Mouse (Mus musculus): ENCODE results near the gene 1700025G04Rik.

The 1700025G04Rik gene

DNA sequence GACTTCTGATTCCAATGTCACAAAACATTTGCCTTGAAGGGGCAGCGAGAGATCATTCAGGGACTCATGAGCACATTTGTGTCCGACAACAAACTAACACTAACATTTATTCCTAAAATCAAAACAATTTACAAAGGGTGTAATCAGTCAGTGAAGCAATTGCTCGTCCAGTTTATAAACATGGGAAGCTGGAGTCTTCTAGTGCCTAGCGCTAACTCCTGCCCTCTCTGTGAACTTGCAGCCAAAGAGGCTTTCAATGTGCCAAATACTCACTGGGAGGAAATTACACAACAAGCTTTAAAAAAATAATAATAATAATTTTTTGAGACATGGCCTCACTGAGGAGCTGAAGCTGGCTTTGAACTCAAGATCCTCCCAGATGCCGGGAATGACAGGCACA, 57.8 kb downstream of the 1700025G04Rik start:
- DNase-seq (ENCODE audit: low spot score) = no peak

DNA sequence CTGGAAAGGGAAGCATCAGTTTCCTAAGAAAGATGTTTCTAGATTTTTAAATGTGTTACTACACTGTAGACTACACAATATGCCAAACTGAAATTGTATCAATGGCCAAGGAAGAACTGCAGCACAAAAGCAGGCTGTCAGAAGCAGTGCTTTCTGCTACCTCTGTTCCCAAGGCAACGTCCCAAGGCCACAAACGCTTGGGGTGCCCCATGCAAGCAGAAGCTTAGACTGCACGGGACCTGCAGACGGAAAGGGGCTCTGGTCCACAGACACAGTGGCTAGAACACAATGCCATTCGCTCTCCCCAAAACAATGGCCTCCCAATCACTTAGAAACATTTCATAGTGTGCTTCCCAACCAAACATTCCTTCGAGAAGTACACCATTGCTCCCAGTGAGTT, 59.4 kb downstream of the 1700025G04Rik start:
- no peak for DNase-seq (ENCODE audit: low spot score)

DNA sequence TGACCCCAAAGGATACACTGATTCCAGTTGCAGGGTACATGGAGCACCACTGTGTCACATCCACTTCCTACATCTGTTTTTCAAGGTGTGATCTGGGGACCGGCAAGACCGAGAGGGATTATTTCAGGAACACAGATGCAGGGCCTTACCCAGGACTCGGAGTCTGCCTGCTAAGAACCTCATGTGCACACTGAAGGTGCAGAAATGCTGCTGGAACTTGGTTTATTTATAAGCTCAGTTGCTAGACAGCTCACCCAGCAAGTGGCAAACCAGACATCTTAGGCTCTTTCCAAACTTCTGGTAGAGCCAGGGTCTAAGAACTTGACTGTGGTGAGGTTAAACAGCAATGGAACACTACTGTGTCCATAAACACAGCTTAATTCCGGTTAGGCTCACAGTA, 61.2 kb downstream of the 1700025G04Rik start:
- no peak for DNase-seq (ENCODE audit: low spot score)

- no peak for DNase-seq (ENCODE audit: low spot score)
Measured at GRCm38 (mm10) chr1:152026762-152027161, 63.2 kb downstream of the 1700025G04Rik start.

DNA sequence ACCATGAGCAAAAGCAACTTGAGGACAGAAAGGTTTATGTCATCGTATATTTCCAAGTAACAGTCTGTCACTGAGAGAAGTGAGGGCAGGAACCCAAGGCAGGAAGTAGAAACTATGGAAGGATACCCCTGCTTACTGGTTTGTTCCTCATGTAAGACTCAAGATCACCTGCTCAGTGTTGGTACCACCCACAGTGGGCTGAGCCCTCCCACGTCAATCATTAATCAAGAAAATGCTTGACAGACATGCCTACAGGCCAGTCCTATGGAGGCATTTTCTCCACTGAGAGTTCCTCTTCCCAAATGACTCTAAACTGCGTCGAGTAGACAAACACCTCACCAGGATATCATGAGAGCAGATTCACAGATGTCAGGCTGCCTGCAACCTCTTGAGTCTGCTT, 64.6 kb downstream of the 1700025G04Rik start:
- DNase-seq (ENCODE audit: low spot score) = no peak

DNA sequence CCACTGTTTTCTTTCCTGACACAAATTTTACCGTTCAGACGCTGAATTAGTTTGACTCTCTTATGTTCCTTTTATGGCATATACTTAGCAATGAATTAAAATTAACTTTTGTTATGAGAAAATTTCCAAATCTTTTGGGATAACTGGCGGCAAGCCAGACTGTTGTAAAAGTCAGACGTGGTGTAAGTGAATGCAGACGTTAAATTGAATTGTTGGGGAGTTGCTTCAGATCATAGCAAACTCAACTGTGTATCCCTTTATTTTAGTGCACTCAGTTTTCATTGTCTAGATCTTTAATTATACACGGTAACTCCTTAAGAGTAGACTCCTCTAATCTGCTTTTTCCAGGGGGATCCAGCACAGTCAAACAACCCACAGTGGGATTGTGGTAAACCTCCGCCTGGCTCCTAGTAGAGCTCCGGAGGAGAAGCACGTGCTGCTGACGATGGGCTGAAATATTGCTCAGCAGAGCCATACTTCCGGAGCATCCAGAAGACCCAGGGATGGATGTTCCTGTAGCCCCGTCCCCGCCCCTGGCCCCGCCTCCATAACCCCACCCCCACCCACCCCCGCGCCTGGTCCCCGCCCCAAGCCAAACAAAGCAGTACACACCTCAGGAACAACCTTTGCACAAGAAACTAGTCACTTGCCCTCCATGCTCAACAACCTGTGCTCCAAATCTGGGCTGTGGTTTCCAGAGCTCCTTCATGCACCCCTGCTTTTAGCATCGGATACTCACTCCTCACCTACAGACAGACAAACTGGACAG, 65.7 kb downstream of the 1700025G04Rik start:
- DNase-seq (ENCODE audit: low spot score) = no peak

DNA sequence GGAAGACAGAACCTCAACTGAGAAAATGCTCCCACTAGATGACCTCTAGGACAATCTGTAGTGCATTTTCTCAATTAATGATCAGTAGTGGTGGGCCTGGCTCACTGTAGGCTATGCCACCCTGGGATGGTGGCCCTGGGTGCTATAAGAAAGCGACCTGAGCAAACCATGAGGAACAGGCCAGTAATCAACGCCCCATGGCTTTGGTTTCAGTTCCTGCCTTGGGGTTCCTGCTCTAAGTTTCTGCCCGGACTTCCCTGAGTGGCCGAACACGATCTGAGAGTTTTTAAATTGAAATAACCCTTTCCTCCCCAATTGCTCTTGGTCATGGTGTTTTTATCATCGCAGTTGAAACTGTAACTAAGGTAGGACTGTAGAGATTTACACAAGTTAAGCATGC, 69.1 kb downstream of the 1700025G04Rik start:
- no peak for DNase-seq (ENCODE audit: low spot score)

- no peak for DNase-seq (ENCODE audit: low spot score)
Measured at GRCm38 (mm10) chr1:152020070-152020469, 69.9 kb downstream of the 1700025G04Rik start.

DNA sequence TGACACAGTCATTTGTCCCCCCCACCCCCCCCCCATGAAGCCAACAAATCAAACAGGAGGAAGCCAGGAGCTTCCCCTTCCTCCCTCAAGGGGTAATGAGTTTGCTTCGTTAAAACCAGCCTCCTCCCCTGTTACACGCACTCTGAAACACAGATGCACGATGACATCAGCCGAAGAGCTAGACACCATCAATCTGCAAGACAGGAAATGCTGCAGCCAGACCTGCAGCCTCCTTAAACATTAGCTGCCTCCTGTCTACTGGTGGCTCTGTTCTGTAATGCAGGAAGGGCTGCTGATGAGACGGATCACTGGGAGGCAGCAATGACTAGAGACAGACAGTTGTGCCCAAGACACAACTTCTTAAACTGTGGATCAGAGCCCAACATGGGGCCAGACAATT, 70.7 kb downstream of the 1700025G04Rik start:
- no peak for DNase-seq (ENCODE audit: low spot score)

GRCm38 (mm10) chr1:152018322-152018721, 71.6 kb downstream of the 1700025G04Rik start:
- no peak for DNase-seq (ENCODE audit: low spot score)

DNA sequence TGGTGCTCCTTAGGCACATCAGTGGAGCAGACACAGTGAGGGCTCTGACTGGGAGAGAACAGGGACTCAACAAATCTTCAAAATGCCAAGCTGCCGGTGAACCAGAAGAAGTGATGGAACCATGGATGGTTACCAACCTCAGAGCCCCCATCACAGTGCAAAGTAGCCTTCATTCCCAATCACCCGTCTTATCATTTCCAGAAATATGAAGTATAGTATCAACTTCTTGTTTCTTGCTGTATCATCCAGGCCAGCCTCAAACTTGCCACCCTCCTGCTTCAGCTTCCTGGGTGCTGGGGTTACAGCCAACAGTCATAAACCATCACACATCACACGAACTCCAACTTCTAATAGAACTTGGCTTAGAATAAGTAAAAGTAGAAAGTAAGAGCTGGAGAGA, 73.3 kb downstream of the 1700025G04Rik start:
- DNase-seq (ENCODE audit: low spot score) = no peak

GRCm38 (mm10) chr1:152015555-152016125, 74.3 kb downstream of the 1700025G04Rik start:
- DNase-seq (ENCODE audit: low spot score) = no peak

- no peak for DNase-seq (ENCODE audit: low spot score)
Measured at GRCm38 (mm10) chr1:152011741-152012140, 78.2 kb downstream of the 1700025G04Rik start.

GRCm38 (mm10) chr1:152010251-152010980, 79.5 kb downstream of the 1700025G04Rik start:
- DNase-seq (ENCODE audit: low spot score) = no peak

DNA sequence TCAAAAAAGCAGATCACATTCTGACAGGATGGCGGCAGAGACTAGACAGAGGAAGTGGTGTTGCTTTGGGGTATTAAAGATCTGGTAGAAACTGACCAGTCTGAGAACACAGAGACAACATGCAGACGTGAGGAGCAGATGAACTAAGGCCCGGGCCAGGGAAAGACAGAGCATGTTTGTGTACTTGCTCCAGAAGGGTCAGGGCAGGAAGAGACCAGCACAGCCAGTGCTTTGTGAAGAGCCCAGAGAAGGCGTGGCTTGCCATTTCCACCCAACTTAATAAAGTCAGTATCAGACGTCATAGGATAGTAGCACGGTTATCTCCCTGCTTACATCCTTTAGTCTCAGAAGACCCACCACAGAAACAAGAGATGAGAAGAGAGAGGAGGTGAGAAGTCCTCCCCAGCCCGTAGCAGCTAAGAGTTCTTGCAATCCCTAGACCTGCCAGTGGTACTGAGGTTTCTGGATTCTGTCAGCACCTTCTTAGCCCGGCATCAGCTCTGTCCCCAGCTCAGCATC, 81.4 kb downstream of the 1700025G04Rik start:
- no peak for DNase-seq (ENCODE audit: low spot score)

- DNase-seq (ENCODE audit: low spot score) = no peak
Measured at GRCm38 (mm10) chr1:152006529-152006928, 83.4 kb downstream of the 1700025G04Rik start.

DNA sequence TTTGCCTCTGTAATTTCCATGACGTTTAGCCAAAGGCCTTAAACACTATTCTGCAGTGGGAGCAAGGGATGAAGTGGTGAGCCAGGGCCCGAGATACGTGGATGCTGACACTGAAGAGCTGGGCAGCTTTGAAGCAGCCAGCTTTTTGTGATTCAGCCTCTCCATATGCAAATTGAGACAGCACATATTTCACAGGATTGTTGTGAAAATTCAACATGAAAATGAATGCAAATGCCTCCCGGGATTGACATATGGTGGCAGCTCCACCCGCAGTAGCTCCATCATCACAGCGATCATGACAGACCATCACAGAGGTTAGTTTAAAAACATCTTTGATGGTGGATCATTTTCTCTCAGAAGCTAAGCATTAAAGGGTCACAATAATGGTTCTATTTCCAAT, 85.4 kb downstream of the 1700025G04Rik start:
- DNase-seq (ENCODE audit: low spot score) = no peak

GRCm38 (mm10) chr1:152000461-152000860, 89.5 kb downstream of the 1700025G04Rik start:
- no peak for DNase-seq (ENCODE audit: low spot score)

- no peak for DNase-seq (ENCODE audit: low spot score)
Measured at GRCm38 (mm10) chr1:151999424-151999842, 90.5 kb downstream of the 1700025G04Rik start.

DNA sequence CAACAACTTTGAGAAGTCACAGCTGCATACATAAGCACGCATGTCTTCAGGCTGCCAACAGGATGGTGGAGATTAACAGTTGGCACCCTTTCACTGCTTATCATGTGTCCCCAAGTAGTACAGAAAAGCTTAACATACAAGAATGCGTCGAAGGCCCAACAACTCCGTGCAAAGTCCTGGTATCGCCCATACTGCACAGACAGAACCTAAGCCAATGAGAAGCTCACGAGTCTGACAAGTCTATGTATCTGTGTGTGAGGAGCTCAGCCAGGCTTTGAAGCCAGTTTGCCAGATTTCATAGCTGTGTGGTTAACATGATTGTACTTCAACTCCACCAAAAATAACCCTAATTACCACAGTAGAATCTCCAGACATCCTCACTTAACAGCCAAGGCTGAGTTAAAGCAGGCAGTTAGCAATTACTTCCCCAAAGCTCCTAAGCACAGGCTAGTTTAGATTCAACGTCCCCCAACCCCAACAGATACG, 91.2 kb downstream of the 1700025G04Rik start:
- no peak for DNase-seq (ENCODE audit: low spot score)

DNA sequence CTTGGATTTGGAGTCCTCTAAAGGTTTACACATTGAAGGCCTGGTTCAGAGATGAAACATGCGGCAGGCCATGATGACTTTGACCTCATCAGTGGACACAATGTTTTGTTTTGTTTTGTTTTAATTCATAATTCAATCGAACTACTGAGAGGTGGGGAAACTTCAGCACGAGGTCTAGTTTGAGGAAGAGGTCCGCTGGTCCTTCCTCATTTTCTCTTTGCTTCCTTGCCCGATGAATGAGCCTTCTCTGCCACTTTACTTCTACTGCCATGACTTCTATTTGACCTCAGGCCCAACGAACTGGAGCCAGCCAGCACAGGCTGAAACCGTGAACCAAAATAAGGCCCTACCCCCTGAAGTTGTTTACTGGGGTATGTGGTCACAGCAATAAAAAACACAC, 92.3 kb downstream of the 1700025G04Rik start:
- no peak for DNase-seq (ENCODE audit: low spot score)

- no peak for DNase-seq (ENCODE audit: low spot score)
Measured at GRCm38 (mm10) chr1:151995948-151996697, 93.8 kb downstream of the 1700025G04Rik start.

Data from urinary bladder, postnatal 25 days (tissue).